Mouse (Mus musculus) bone marrow macrophage, adult 2 months (primary cell): ENCODE results near the gene Slc35e3.
"Not testable (repeated sequence)": the region's sequence is repeated elsewhere in the genome, so short reads cannot be mapped to it uniquely, and the experiment has no call there.

Experiments
- CTCF ChIP-seq: IDR thresholded peaks from 2 replicates; pipeline ENCODE4 v1.5.1; 2012; ENCODE audit warnings: low read depth, mild to moderate bottlenecking, low read length, moderate library complexity
- POLR2A ChIP-seq: IDR thresholded peaks from 2 replicates; pipeline ENCODE4 v1.6.1; 2012; ENCODE audit warnings: mild to moderate bottlenecking, low read depth, low read length, borderline replicate concordance

DNA sequence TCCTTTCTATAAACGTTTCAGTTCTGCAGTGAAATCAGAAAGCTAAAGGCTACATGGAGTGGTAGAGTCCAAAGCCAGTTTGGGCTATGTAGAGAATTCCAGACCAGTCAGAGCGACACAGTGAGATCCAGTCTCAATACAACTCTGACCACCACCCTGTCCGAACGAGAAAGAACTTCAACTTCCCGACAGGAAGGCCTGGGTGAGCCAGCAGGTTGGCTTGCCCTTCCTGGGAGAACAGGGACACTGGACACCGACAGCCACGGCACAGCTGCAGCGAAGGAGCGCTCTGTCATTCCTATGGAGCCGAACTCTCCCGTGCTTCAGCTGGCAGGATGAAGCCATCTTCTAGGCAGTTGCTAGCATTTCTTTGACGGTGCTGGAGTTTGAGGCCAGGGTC, 10.8 kb downstream of the Slc35e3 start:
- not testable (repeated sequence) for TF ChIP-seq POLR2A, CTCF
